Mouse (Mus musculus) embryonic facial prominence, embryonic 15.5 days (tissue): ENCODE measurements at regions not wholly inside any gene's neighbourhood (a gene's known extent, or its start where the extent isn't known, plus 50 kb on each side); places are given as distances from the start of the nearest gene placed in this dataset.
"Not testable (repeated sequence)": the region's sequence is repeated elsewhere in the genome, so short reads cannot be mapped to it uniquely, and the experiment has no call there.

Experiments used
- ATAC-seq: fragments of 200-750 bp; cut with Nextera tagmentation; 2 replicates; pipeline ENCODE4 v1.8.0; 2017; ENCODE audit warnings: low read depth, moderate TSS enrichment; ENCODE audit not compliant: insufficient number of reproducible peaks, low FRiP score, low TSS enrichment
- H3K27ac ChIP-seq: fragments of 300-500 bp; sonication (generic); replicated peaks from 2 replicates; pipeline ENCODE4 v1.5.1; 2015; ENCODE audit warnings: mild to moderate bottlenecking, inconsistent platforms
- H3K27me3 ChIP-seq: fragments of 300-500 bp; sonication (generic); 2 replicates; pipeline ENCODE4 v1.6.1; 2015; ENCODE audit warnings: inconsistent platforms
- H3K36me3 ChIP-seq: fragments of 300-500 bp; sonication (generic); 2 replicates; pipeline ENCODE4 v1.6.1; 2015; ENCODE audit warnings: mild to moderate bottlenecking, inconsistent platforms
- H3K4me1 ChIP-seq: fragments of 300-500 bp; sonication (generic); 2 replicates; pipeline ENCODE4 v1.6.1; 2015; ENCODE audit warnings: inconsistent platforms
- H3K4me2 ChIP-seq: fragments of 300-500 bp; sonication (generic); replicated peaks from 2 replicates; pipeline ENCODE4 v1.6.1; 2015; ENCODE audit warnings: mild to moderate bottlenecking, inconsistent platforms
- H3K4me3 ChIP-seq: fragments of 300-500 bp; sonication (generic); replicated peaks from 2 replicates; pipeline ENCODE4 v1.5.1; 2015; ENCODE audit warnings: mild to moderate bottlenecking, inconsistent platforms
- H3K9ac ChIP-seq: fragments of 300-500 bp; sonication (generic); 2 replicates; pipeline ENCODE4 v1.6.1; 2015; ENCODE audit warnings: inconsistent platforms
- H3K9me3 ChIP-seq: fragments of 300-500 bp; sonication (generic); replicated peaks from 2 replicates; pipeline ENCODE4 v1.6.1; 2016; ENCODE audit warnings: inconsistent platforms
- WGBS: fragments of 180-500 bp; shearing (Covaris S2); methylation state at CpG from one replicate; pipeline ENCODE4 v1.1.7; 2015; 5-methylcytosine and 5-hydroxymethylcytosine counted together

GRCm38 (mm10) chr12:15536247-15536646, 280.5 kb downstream of the Trib2 start:
- no peak for ATAC-seq
- H3K36me3 ChIP-seq, result no peaks in the 10 kb centered on the region
- no peak overlapping the region for H3K27ac ChIP-seq
- H3K4me3 ChIP-seq, result no peak overlapping the region
- H3K4me2 ChIP-seq, result no peak overlapping the region
- 85% methylated on average over 5 of the region's 5 CpGs for WGBS
- H3K9ac ChIP-seq, result no peak overlapping the region
- no peaks in the 10 kb centered on the region for H3K27me3 ChIP-seq
- H3K9me3 ChIP-seq, result no peaks in the 10 kb centered on the region
- H3K4me1 ChIP-seq, result no peaks in the 10 kb centered on the region

- Histone ChIP-seq H3K9ac (no peak overlapping the region), H3K9me3 (no peaks in the 10 kb centered on the region), H3K4me3 (no peak overlapping the region), H3K4me2 (no peak overlapping the region), H3K36me3 (no peaks in the 10 kb centered on the region), H3K27ac (no peak overlapping the region), H3K27me3 (no peaks in the 10 kb centered on the region), H3K4me1 (no peaks in the 10 kb centered on the region)
- WGBS, result under 1% methylated on average over 6 of the region's 6 CpGs
- no peak for ATAC-seq
Observed at GRCm38 (mm10) chr12:15535822-15536221, 280.9 kb downstream of the Trib2 start.

GRCm38 (mm10) chr12:15520783-15521407, 295.8 kb downstream of the Trib2 start:
- WGBS, result 59% methylated on average over 4 of the region's 4 CpGs
- no peak for ATAC-seq
- Histone ChIP-seq H3K4me3 (no peak overlapping the region), H3K9ac (no peak overlapping the region), H3K27ac (no peak overlapping the region), H3K9me3 (no peaks in the 10 kb centered on the region), H3K36me3 (no peaks in the 10 kb centered on the region), H3K4me1 (no peaks in the 10 kb centered on the region), H3K27me3 (no peaks in the 10 kb centered on the region), H3K4me2 (no peak overlapping the region)

GRCm38 (mm10) chr12:15511994-15512393, 304.7 kb downstream of the Trib2 start:
- ATAC-seq, result no peak
- no peaks in the 10 kb centered on the region for H3K4me1 ChIP-seq
- H3K9me3 ChIP-seq, result no peaks in the 10 kb centered on the region
- H3K27ac ChIP-seq, result no peak overlapping the region
- no peak overlapping the region for H3K9ac ChIP-seq
- no peak overlapping the region for H3K4me2 ChIP-seq
- H3K27me3 ChIP-seq, result no peaks in the 10 kb centered on the region
- 29% methylated on average over 2 of the region's 2 CpGs for WGBS
- no peaks in the 10 kb centered on the region for H3K36me3 ChIP-seq
- no peak overlapping the region for H3K4me3 ChIP-seq

- Histone ChIP-seq H3K27ac (no peak overlapping the region), H3K27me3 (no peaks in the 10 kb centered on the region), H3K4me2 (no peak overlapping the region), H3K9me3 (no peaks in the 10 kb centered on the region), H3K36me3 (no peaks in the 10 kb centered on the region), H3K4me3 (no peak overlapping the region), H3K9ac (no peak overlapping the region), H3K4me1 (no peaks in the 10 kb centered on the region)
- WGBS, result 25% methylated on average over 7 of the region's 7 CpGs
- no peak for ATAC-seq
Observed at GRCm38 (mm10) chr12:15507576-15507975, 309.1 kb downstream of the Trib2 start.

GRCm38 (mm10) chr12:15493640-15494039, 323.1 kb downstream of the Trib2 start:
- Histone ChIP-seq H3K36me3 (no peaks in the 10 kb centered on the region), H3K4me1 (no peaks in the 10 kb centered on the region), H3K9me3 (no peaks in the 10 kb centered on the region), H3K27ac (no peak overlapping the region), H3K27me3 (no peaks in the 10 kb centered on the region), H3K4me3 (no peak overlapping the region), H3K9ac (no peak overlapping the region), H3K4me2 (no peak overlapping the region)
- no peak for ATAC-seq
- WGBS, result 79% methylated on average over 2 of the region's 2 CpGs

- no peak overlapping the region for H3K9ac ChIP-seq
- H3K4me2 ChIP-seq, result no peak overlapping the region
- H3K4me3 ChIP-seq, result no peak overlapping the region
- ATAC-seq, result no peak
- H3K27me3 ChIP-seq, result no peaks in the 10 kb centered on the region
- H3K27ac ChIP-seq, result no peak overlapping the region
- H3K9me3 ChIP-seq, result no peaks in the 10 kb centered on the region
- no peaks in the 10 kb centered on the region for H3K36me3 ChIP-seq
- WGBS, result 76% methylated on average over 3 of the region's 3 CpGs
- no peaks in the 10 kb centered on the region for H3K4me1 ChIP-seq
Observed at GRCm38 (mm10) chr12:15472741-15473140, 344.0 kb downstream of the Trib2 start.

GRCm38 (mm10) chr12:15459429-15459828, 357.3 kb downstream of the Trib2 start:
- H3K4me2 ChIP-seq, result no peak overlapping the region
- H3K36me3 ChIP-seq, result no peaks in the 10 kb centered on the region
- no peak overlapping the region for H3K4me3 ChIP-seq
- H3K4me1 ChIP-seq, result no peaks in the 10 kb centered on the region
- H3K9me3 ChIP-seq, result no peaks in the 10 kb centered on the region
- ATAC-seq, result no peak
- no peak overlapping the region for H3K9ac ChIP-seq
- H3K27ac ChIP-seq, result no peak overlapping the region
- WGBS, result 74% methylated on average over 1 of the region's 1 CpGs
- no peaks in the 10 kb centered on the region for H3K27me3 ChIP-seq

- not testable (repeated sequence) for H3K27ac ChIP-seq, H3K9me3 ChIP-seq, H3K4me3 ChIP-seq, H3K4me2 ChIP-seq, H3K9ac ChIP-seq, ATAC-seq, H3K36me3 ChIP-seq, H3K4me1 ChIP-seq, H3K27me3 ChIP-seq
Observed at GRCm38 (mm10) chr12:15456369-15456768, 360.4 kb downstream of the Trib2 start.

- WGBS, result 74% methylated on average over 2 of the region's 2 CpGs
Observed at GRCm38 (mm10) chr12:15455744-15456143, 361.0 kb downstream of the Trib2 start.

GRCm38 (mm10) chr12:15449484-15449883, 367.2 kb downstream of the Trib2 start:
- no peak overlapping the region for H3K9ac ChIP-seq
- no peak overlapping the region for H3K4me2 ChIP-seq
- no peaks in the 10 kb centered on the region for H3K4me1 ChIP-seq
- H3K27me3 ChIP-seq, result no peaks in the 10 kb centered on the region
- ATAC-seq, result no peak
- H3K27ac ChIP-seq, result no peak overlapping the region
- no peaks in the 10 kb centered on the region for H3K36me3 ChIP-seq
- H3K4me3 ChIP-seq, result no peak overlapping the region
- no peaks in the 10 kb centered on the region for H3K9me3 ChIP-seq
- WGBS, result 78% methylated on average over 4 of the region's 4 CpGs

More at GRCm38 (mm10) chr12:15455744-15456143, 361.0 kb downstream of the Trib2 start:
- H3K27me3 ChIP-seq, result no peaks in the 10 kb centered on the region
- no peak overlapping the region for H3K4me2 ChIP-seq
- no peaks in the 10 kb centered on the region for H3K4me1 ChIP-seq
- no peak for ATAC-seq
- H3K9me3 ChIP-seq, result no peaks in the 10 kb centered on the region
- H3K27ac ChIP-seq, result no peak overlapping the region
- H3K4me3 ChIP-seq, result no peak overlapping the region
- no peaks in the 10 kb centered on the region for H3K36me3 ChIP-seq
- no peak overlapping the region for H3K9ac ChIP-seq

- no peak for ATAC-seq
- WGBS, result 17% methylated on average over 4 of the region's 4 CpGs
- Histone ChIP-seq H3K27ac (no peak overlapping the region), H3K27me3 (no peaks in the 10 kb centered on the region), H3K36me3 (no peaks in the 10 kb centered on the region), H3K9ac (no peak overlapping the region), H3K4me3 (no peak overlapping the region), H3K4me2 (no peak overlapping the region), H3K9me3 (no peaks in the 10 kb centered on the region), H3K4me1 (no peaks in the 10 kb centered on the region)
Observed at GRCm38 (mm10) chr12:15416180-15416766, 400.4 kb downstream of the Trib2 start.
